Mouse (Mus musculus) ES-Bruce4 (cell line): Measurements from ENCODE around the gene Pdzrn3. TPM values are rescaled to one million over a fixed set of nuclear protein-coding genes. Genes with fewer than 3 reads are reported as not detected.

ENCODE experiments used
- H3K27ac ChIP-seq: 2 replicates; pipeline ENCODE4 v1.5.1; 2012; ENCODE audit warnings: low read length, inconsistent platforms; ENCODE audit not compliant: insufficient read depth
- H3K27me3 ChIP-seq: 2 replicates; pipeline ENCODE4 v1.6.1; 2012; ENCODE audit warnings: mild to moderate bottlenecking, low read length, inconsistent platforms; ENCODE audit not compliant: control insufficient read depth, poor library complexity, insufficient read depth, severe bottlenecking
- H3K36me3 ChIP-seq: 2 replicates; pipeline ENCODE4 v1.6.1; 2012; ENCODE audit warnings: inconsistent platforms, mild to moderate bottlenecking, low read length, moderate library complexity; ENCODE audit not compliant: control insufficient read depth, poor library complexity, insufficient read depth, severe bottlenecking
- H3K4me1 ChIP-seq: one replicate; pipeline ENCODE4 v1.8.1; 2011; ENCODE audit warnings: low read length; ENCODE audit not compliant: control insufficient read depth, insufficient read depth
- H3K4me3 ChIP-seq: 2 replicates; pipeline ENCODE4 v1.5.1; 2011; ENCODE audit warnings: low read depth, mild to moderate bottlenecking, low read length
- H3K9ac ChIP-seq: 2 replicates; pipeline ENCODE4 v1.6.1; 2012; ENCODE audit warnings: low read depth, mild to moderate bottlenecking, inconsistent platforms; ENCODE audit not compliant: poor library complexity, severe bottlenecking
- H3K9me3 ChIP-seq: replicated peaks from 2 replicates; pipeline ENCODE4 v1.6.1; 2012; ENCODE audit warnings: mild to moderate bottlenecking, low read length, inconsistent platforms; ENCODE audit not compliant: control insufficient read depth, poor library complexity, insufficient read depth, severe bottlenecking
- CTCF ChIP-seq: IDR thresholded peaks from one replicate; pipeline ENCODE4 v1.8.1; 2011; ENCODE audit warnings: low read depth, low read length
- EP300 ChIP-seq: IDR thresholded peaks from 2 replicates; pipeline ENCODE4 v1.6.1; 2011; ENCODE audit warnings: low read depth, low read length; ENCODE audit not compliant: insufficient read depth
- POLR2A ChIP-seq: IDR thresholded peaks from one replicate; pipeline ENCODE4 v1.8.1; 2011; ENCODE audit warnings: low read length; ENCODE audit not compliant: insufficient read depth
- polyA plus RNA-seq: library from polyadenylated mRNA; stranded (reverse); fragments of >200 nt; gene quantifications from 2 replicates; pipeline ENCODE4 v1.2.4, GENCODE M21; 2011; ENCODE audit warnings: low read depth; ENCODE audit not compliant: missing spikeins, insufficient read depth, insufficient read length

The Pdzrn3 gene
- polyA plus RNA-seq, 1 experiment: 3.1 TPM

DNA sequence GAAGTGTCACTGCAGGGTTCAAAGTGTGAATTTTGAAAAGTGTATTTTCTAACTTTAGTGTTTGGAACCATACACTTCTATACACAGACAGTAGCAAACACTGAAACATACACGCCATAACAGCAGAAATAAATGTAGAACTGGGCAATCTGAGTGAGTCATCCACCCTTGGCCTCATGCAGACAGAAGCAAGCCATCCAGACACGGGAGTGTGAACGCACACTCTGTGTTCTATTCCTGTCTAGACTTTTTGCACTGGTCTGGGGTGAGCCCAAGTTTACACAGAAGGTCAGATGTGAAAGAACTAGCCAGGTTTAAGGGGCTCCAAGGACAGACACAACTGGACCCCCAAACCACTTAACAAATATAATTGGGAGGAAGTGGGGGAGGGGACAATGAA lies 57.3 kb downstream of the Pdzrn3 start:
- H3K27ac ChIP-seq: no peak overlapping the region
- H3K9ac ChIP-seq: no peak overlapping the region
- H3K36me3 ChIP-seq: no peaks in the 10 kb centered on the region
- no peaks in the 10 kb centered on the region for H3K4me1 ChIP-seq
- no peaks in the 10 kb centered on the region for H3K9me3 ChIP-seq
- H3K4me3 ChIP-seq: no peak overlapping the region
- H3K27me3 ChIP-seq: no peaks in the 10 kb centered on the region
- TF ChIP-seq CTCF (no peak), POLR2A (no peak), EP300 (no peak)

DNA sequence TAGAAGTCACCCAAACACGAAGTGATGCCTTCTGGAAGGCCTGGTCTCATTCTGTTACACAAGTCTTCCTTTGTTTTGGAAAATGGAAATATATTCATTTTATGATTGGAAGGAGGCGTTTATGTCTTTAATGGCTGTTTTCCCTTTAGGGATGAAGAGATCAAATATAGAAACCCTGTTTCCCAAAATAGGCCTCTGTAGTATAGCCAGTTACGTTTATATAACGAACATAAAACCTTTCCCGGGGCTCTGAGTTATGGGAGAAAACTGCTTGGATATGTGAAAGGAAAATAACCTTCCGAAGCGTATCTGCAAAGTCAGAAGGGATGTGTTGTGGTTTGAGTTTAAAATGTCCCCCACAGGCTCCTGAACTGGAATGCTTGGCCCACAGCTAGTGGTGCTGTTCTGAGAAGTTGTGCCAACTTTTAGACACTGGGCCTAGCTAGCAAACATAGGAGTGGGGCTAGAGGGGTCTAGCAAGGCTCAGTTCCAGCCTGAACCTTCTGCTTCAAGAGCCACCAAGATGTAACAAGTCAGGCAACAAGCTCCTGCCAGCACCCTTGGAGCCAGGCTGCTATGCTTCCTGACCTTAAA lies 58.2 kb downstream of the Pdzrn3 start:
- no peak overlapping the region for H3K27ac ChIP-seq

DNA sequence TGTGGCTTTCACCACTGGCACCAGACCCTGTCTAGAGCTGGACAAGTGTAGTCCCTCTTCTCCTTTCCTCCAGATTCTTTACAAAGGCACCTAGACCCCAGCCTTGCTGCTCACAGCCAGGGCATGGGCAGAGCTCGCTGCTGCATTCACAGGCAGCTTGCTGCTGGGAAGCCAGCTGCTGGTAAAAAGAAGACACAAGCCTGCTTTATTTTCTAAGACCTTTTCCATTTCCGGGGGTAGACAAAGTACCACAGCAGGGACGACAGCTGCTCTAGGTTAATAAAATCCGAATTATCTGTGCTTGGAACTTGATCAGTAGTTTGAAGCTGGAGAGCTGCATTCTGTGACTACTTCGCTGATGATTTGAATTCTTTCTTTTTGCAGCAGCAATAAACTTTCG lies 59.2 kb downstream of the Pdzrn3 start:
- Histone ChIP-seq H3K9ac (no peak overlapping the region), H3K4me3 (no peak overlapping the region), H3K27me3 (no peaks in the 10 kb centered on the region), H3K27ac (no peak overlapping the region), H3K9me3 (no peaks in the 10 kb centered on the region), H3K36me3 (no peaks in the 10 kb centered on the region), H3K4me1 (no peaks in the 10 kb centered on the region)
- no peak for TF ChIP-seq POLR2A
- no peak for TF ChIP-seq EP300
- TF ChIP-seq CTCF: no peak

More for the DNA sequence above, 58.2 kb downstream of the Pdzrn3 start:
- Histone ChIP-seq H3K4me3 (no peak overlapping the region), H3K9ac (no peak overlapping the region), H3K27me3 (no peaks in the 10 kb centered on the region), H3K9me3 (no peaks in the 10 kb centered on the region), H3K36me3 (no peaks in the 10 kb centered on the region), H3K4me1 (no peaks in the 10 kb centered on the region)
- TF ChIP-seq POLR2A (no peak), CTCF (no peak), EP300 (no peak)

DNA sequence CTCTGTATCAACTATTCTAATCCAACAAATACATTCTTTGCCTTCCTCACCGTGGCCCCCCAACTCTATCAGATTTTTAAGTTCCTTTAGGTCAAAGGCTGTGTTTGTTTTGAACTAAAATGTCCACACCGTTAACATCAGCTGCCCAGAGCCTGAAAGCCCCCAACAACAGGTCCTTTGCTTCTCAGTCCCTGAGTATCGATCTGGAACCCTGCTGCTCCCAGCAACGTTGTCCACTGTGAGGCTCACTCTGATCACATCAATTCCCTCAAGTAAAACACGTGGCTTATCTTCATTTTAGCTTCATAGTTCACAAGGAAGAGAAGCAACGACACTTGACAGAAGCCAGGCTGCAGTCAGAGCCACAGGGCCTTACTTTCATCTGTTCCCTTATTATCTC lies 66.3 kb downstream of the Pdzrn3 start:
- no peaks in the 10 kb centered on the region for H3K4me1 ChIP-seq
- no peak overlapping the region for H3K27ac ChIP-seq
- H3K36me3 ChIP-seq: no peaks in the 10 kb centered on the region
- no peaks in the 10 kb centered on the region for H3K9me3 ChIP-seq
- TF ChIP-seq EP300: no peak
- no peak for TF ChIP-seq POLR2A
- TF ChIP-seq CTCF: no peak
- H3K4me3 ChIP-seq: no peak overlapping the region
- no peaks in the 10 kb centered on the region for H3K27me3 ChIP-seq
- H3K9ac ChIP-seq: no peak overlapping the region

DNA sequence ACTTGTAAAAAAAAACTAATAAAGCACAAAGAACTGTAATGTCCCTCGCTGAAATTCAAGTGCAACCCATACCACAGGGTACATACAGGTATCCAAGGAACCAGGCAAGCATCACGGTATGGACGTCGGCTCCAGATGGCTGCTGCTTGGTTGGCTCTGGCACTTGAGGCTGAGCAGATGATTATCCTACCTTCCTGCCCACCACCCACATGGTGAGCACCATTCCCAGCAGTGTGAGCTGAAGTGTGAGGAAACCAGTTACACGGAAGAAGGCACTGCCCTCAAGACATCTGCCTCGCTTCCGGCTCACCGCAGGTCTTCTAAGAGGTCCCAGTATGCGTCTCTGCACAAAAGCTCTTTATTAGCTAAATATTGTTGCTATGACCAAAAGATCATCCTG lies 67.2 kb downstream of the Pdzrn3 start:
- Histone ChIP-seq H3K9ac (no peak overlapping the region), H3K9me3 (no peaks in the 10 kb centered on the region), H3K4me1 (no peaks in the 10 kb centered on the region), H3K27me3 (no peaks in the 10 kb centered on the region), H3K36me3 (no peaks in the 10 kb centered on the region), H3K4me3 (no peak overlapping the region), H3K27ac (no peak overlapping the region)
- no peak for TF ChIP-seq CTCF
- no peak for TF ChIP-seq POLR2A
- TF ChIP-seq EP300: no peak

DNA sequence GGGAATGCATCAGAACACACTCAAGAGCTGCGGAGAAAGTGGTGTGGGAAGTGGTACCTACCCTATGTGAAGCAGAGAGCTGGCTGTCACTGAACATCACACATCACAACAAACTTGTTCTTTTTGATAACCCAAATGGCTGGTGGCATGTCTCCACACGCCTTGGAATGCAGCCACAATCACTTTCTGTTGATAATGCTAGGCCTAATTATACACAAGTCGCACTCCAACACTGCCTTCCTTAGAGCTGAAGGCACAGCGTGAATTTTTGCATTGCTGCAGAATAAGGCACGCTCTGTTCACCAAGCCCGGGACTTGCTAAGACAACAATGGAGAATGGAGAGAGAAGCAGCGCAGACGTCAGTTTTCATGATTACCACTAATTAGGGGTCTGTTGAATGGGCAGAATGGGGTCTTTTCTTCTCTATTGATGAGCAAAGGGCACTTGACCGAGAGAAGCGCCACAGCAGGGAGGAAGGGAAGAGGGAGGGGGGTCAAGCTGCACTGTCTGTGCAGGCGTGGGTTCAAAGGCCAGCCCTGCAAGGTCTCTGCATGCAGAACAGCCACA lies 69.6 kb downstream of the Pdzrn3 start:
- Histone ChIP-seq H3K4me3 (no peak overlapping the region), H3K27me3 (no peaks in the 10 kb centered on the region), H3K9ac (no peak overlapping the region), H3K27ac (no peak overlapping the region), H3K4me1 (no peaks in the 10 kb centered on the region), H3K9me3 (no peaks in the 10 kb centered on the region), H3K36me3 (no peaks in the 10 kb centered on the region)
- no peak for TF ChIP-seq CTCF
